Mouse (Mus musculus) hindbrain, embryonic 10.5 days (tissue): ENCODE measurements around the gene Akr1cl. TPM values are rescaled to one million over a fixed set of nuclear protein-coding genes. Genes with fewer than 3 reads are reported as not detected.
"Not testable (repeated sequence)": the region's sequence is repeated elsewhere in the genome, so short reads cannot be mapped to it uniquely, and the experiment has no call there.

Source experiments
- DNase-seq: peaks from one replicate; pipeline ENCODE4 v3.0.0-alpha.2; 2017; ENCODE audit warnings: low spot score
- H3K27ac ChIP-seq: fragments of 300-500 bp; sonication (generic); 2 replicates; pipeline ENCODE4 v1.5.1; 2016; ENCODE audit warnings: mild to moderate bottlenecking, moderate library complexity
- H3K27me3 ChIP-seq: fragments of 300-500 bp; sonication (generic); 2 replicates; pipeline ENCODE4 v1.6.1; 2016; ENCODE audit warnings: mild to moderate bottlenecking; ENCODE audit not compliant: poor library complexity, insufficient read depth, severe bottlenecking
- H3K36me3 ChIP-seq: fragments of 300-500 bp; sonication (generic); 2 replicates; pipeline ENCODE4 v1.6.1; 2016; ENCODE audit warnings: mild to moderate bottlenecking, moderate library complexity
- H3K4me1 ChIP-seq: fragments of 300-500 bp; sonication (generic); replicated peaks from 2 replicates; pipeline ENCODE4 v1.6.1; 2016; ENCODE audit warnings: mild to moderate bottlenecking
- H3K4me3 ChIP-seq: fragments of 300-500 bp; sonication (generic); 2 replicates; pipeline ENCODE4 v1.5.1; 2016; ENCODE audit warnings: mild to moderate bottlenecking, moderate library complexity
- H3K9me3 ChIP-seq: fragments of 300-500 bp; sonication (generic); 2 replicates; pipeline ENCODE4 v1.6.1; 2016; ENCODE audit warnings: mild to moderate bottlenecking, moderate library complexity
- WGBS: fragments of 180-500 bp; shearing (Covaris S2); methylation state at CpG from one replicate; pipeline ENCODE4 v1.1.7; 2016; 5-methylcytosine and 5-hydroxymethylcytosine counted together
- polyA plus RNA-seq: library from polyadenylated mRNA; unstranded; fragments of >200 nt; fragmentation: Nextera tagmentation; extraction: Ambion mirVana; gene quantifications from 2 replicates; pipeline ENCODE4 v1.2.1, GENCODE M21; 2016

The Akr1cl gene
- polyA plus RNA-seq = 0.22 and 0.34 TPM in 2 replicates

- Histone ChIP-seq H3K36me3 (no peaks in the 10 kb centered on the region), H3K27me3 (no peaks in the 10 kb centered on the region), H3K27ac (no peak within 1 kb of the TSS), H3K4me1 (no peaks in the 10 kb centered on the region), H3K9me3 (no peaks in the 10 kb centered on the region), H3K4me3 (no peak within 1 kb of the TSS)
- no peak for DNase-seq
Observed at GRCm38 (mm10) chr1:65032641-65033040, at the start of gene Akr1cl. TSS of gene Akr1cl (minus strand) at chr1:65032759.

GRCm38 (mm10) chr1:65082188-65082587, 49.6 kb upstream of the Akr1cl start, which contains the start of gene Crygb:
TSS of gene Crygb (minus strand) at chr1:65082288.
- WGBS = 38% methylated on average over 7 of the region's 7 CpGs

GRCm38 (mm10) chr1:65075607-65076006, 43.0 kb upstream of the Akr1cl start:
- Histone ChIP-seq H3K27ac (no peak overlapping the region), H3K27me3 (no peaks in the 10 kb centered on the region), H3K4me3 (no peak overlapping the region), H3K36me3 (no peaks in the 10 kb centered on the region), H3K9me3 (no peaks in the 10 kb centered on the region), H3K4me1 (no peaks in the 10 kb centered on the region; the same call in 1 of the 2 replicates)
- WGBS = 27% methylated on average over 5 of the region's 5 CpGs
- DNase-seq = no peak

More at GRCm38 (mm10) chr1:65082188-65082587, 49.6 kb upstream of the Akr1cl start, which contains the start of gene Crygb:
- no peaks in the 10 kb centered on the region for H3K27me3 ChIP-seq
- no peak for DNase-seq
- 0 out of 2 replicates have a peak, but pooled peaks cover 3% of the 10 kb centered on the region for H3K4me1 ChIP-seq
- no peaks in the 10 kb centered on the region for H3K9me3 ChIP-seq
- H3K36me3 ChIP-seq = no peaks in the 10 kb centered on the region
- H3K27ac ChIP-seq = no peak within 1 kb of the TSS
- H3K4me3 ChIP-seq = no peak within 1 kb of the TSS

- no peak for DNase-seq
- Histone ChIP-seq H3K9me3 (no peaks in the 10 kb centered on the region), H3K27ac (no peak within 1 kb of the TSS), H3K27me3 (no peaks in the 10 kb centered on the region), H3K4me3 (no peak within 1 kb of the TSS), H3K4me1 (no peaks in the 10 kb centered on the region; the same call in 1 of the 2 replicates), H3K36me3 (no peaks in the 10 kb centered on the region)
- 64% methylated on average over 6 of the region's 6 CpGs for WGBS
Observed at GRCm38 (mm10) chr1:65073589-65073988, 41.0 kb upstream of the Akr1cl start, which contains the start of gene Crygc. TSS of gene Crygc (minus strand) at chr1:65073689.

- H3K4me3 ChIP-seq = no peak overlapping the region
- H3K9me3 ChIP-seq = no peaks in the 10 kb centered on the region
- H3K27ac ChIP-seq = no peak overlapping the region
- H3K27me3 ChIP-seq = no peaks in the 10 kb centered on the region
- DNase-seq = no peak
- H3K4me1 ChIP-seq = no peaks in the 10 kb centered on the region
- no peaks in the 10 kb centered on the region for H3K36me3 ChIP-seq
Observed at GRCm38 (mm10) chr1:65067842-65068241, 35.3 kb upstream of the Akr1cl start.

DNA sequence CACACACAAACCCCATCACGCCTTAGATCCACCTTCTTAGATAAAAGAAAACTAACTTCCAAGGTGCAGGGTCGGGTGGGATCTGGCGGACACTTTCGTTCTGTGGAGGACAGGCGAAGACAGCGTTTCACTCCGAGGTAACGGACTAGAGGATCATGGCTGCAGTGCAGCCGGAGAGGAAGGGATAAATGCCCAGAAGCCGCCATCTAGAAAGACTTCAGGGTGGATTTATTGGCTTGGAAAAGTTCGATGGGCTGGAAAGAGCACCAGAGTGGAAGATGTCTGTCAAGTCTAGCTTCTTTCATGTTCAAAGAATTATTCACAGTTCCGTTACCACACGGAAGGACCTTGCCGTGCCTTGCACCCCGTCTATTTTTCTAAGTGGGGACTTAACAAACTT, 31.6 kb upstream of the Akr1cl start:
- no peak for DNase-seq
- Histone ChIP-seq H3K4me3 (no peak overlapping the region), H3K36me3 (no peaks in the 10 kb centered on the region), H3K4me1 (no peaks in the 10 kb centered on the region), H3K27me3 (no peaks in the 10 kb centered on the region), H3K9me3 (no peaks in the 10 kb centered on the region), H3K27ac (no peak overlapping the region)
- WGBS = 88% methylated on average over 15 of the region's 15 CpGs

GRCm38 (mm10) chr1:65063352-65063751, 30.8 kb upstream of the Akr1cl start, which contains the start of gene Crygd:
TSS of gene Crygd (minus strand) at chr1:65063452.
- DNase-seq = no peak
- no peaks in the 10 kb centered on the region for H3K36me3 ChIP-seq
- no peak within 1 kb of the TSS for H3K4me3 ChIP-seq
- H3K27me3 ChIP-seq = no peaks in the 10 kb centered on the region
- H3K9me3 ChIP-seq = no peaks in the 10 kb centered on the region
- no peak within 1 kb of the TSS for H3K27ac ChIP-seq
- WGBS = 72% methylated on average over 8 of the region's 8 CpGs
- H3K4me1 ChIP-seq = no peaks in the 10 kb centered on the region

DNA sequence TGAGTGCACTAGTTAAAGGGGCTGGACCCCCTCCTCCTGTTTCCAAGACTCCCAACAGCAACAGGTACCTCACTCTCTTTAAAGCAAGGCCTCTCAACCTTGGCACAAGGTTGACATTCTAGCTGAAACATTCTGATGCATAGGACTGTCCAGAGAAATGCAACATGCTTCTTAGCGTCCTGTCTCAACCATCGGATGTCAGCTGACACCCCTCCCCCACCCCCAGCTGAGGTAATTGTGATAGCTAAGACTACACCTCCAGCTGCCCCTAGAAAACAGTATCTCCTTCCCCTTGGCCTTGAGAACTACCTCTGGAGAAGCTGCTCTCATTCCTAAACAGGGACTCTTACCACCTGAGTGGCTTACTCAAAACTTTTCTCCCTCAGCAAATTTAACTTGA, 19.6 kb upstream of the Akr1cl start:
- Histone ChIP-seq H3K27ac (no peak overlapping the region), H3K36me3 (no peaks in the 10 kb centered on the region), H3K4me3 (no peak overlapping the region), H3K4me1 (peaks cover 14% of the 10 kb centered on the region), H3K27me3 (peaks cover 6% of the 10 kb centered on the region; the same call in 1 of the 2 replicates), H3K9me3 (no peaks in the 10 kb centered on the region)
- 40% methylated on average over 2 of the region's 2 CpGs for WGBS
- DNase-seq = no peak

- Histone ChIP-seq H3K36me3 (no peaks in the 10 kb centered on the region), H3K9me3 (no peaks in the 10 kb centered on the region), H3K27ac (no peak overlapping the region), H3K27me3 (peaks cover 6% of the 10 kb centered on the region; the same call in 1 of the 2 replicates), H3K4me3 (no peak overlapping the region), H3K4me1 (peaks cover 14% of the 10 kb centered on the region)
- 63% methylated on average over 7 of the region's 7 CpGs for WGBS
- DNase-seq = no peak
Observed at GRCm38 (mm10) chr1:65051696-65052095, 19.1 kb upstream of the Akr1cl start.

- not testable (repeated sequence) for DNase-seq, H3K27me3 ChIP-seq, H3K36me3 ChIP-seq, H3K9me3 ChIP-seq, H3K27ac ChIP-seq, H3K4me3 ChIP-seq
- peaks cover 14% of the 10 kb centered on the region for H3K4me1 ChIP-seq
- WGBS = 52% methylated on average over 12 of the region's 12 CpGs
Observed at GRCm38 (mm10) chr1:65050952-65051351, 18.4 kb upstream of the Akr1cl start, which contains the start of gene Cryge. TSS of gene Cryge (minus strand) at chr1:65051149.

GRCm38 (mm10) chr1:65048781-65049180, 16.2 kb upstream of the Akr1cl start:
- no peaks in the 10 kb centered on the region for H3K36me3 ChIP-seq
- no peak overlapping the region for H3K4me3 ChIP-seq
- H3K9me3 ChIP-seq = no peaks in the 10 kb centered on the region
- H3K27ac ChIP-seq = no peak overlapping the region
- WGBS = 56% methylated on average over 12 of the region's 12 CpGs
- DNase-seq = no peak
- H3K27me3 ChIP-seq = peaks cover 6% of the 10 kb centered on the region; the same call in 1 of the 2 replicates
- peaks cover 14% of the 10 kb centered on the region for H3K4me1 ChIP-seq

- DNase-seq = no peak
- 40% methylated on average over 8 of the region's 8 CpGs for WGBS
- H3K9me3 ChIP-seq = no peaks in the 10 kb centered on the region
- H3K4me1 ChIP-seq = peaks cover 7% of the 10 kb centered on the region
- no peaks in the 10 kb centered on the region for H3K36me3 ChIP-seq
- H3K4me3 ChIP-seq = no peak overlapping the region
- no peak overlapping the region for H3K27ac ChIP-seq
- peaks cover 6% of the 10 kb centered on the region; the same call in 1 of the 2 replicates for H3K27me3 ChIP-seq
Observed at GRCm38 (mm10) chr1:65046401-65047109, 14.0 kb upstream of the Akr1cl start.

DNA sequence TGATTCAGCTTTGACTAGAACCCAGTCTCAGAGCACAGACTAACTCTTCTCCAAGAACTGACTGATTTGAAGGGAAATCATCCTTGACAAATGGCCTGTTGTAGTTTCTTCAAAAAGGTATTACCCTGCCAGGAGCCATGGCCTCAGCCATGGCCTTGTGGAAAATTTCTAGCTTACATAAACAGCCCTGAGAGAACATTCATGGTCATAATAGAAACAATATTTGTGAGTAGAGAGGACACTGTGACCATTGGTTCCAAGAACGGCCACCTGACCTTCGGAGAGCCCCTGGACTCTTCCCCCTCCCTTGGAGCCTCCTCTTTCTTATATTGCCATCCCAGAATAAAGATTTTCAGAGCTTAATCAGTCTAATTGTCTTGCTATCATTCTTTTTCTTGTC, 10.9 kb upstream of the Akr1cl start:
- Histone ChIP-seq H3K4me3 (no peak overlapping the region), H3K27me3 (no peaks in the 10 kb centered on the region), H3K36me3 (no peaks in the 10 kb centered on the region), H3K4me1 (no peaks in the 10 kb centered on the region), H3K27ac (no peak overlapping the region), H3K9me3 (no peaks in the 10 kb centered on the region)
- DNase-seq = no peak
- WGBS = 80% methylated on average over 2 of the region's 2 CpGs
